Mouse (Mus musculus) yolk sac, embryonic 10.5 days (tissue): ENCODE results near the gene Cyp4a14.
A peak's percentile ranks its signal among the peaks of the same experiment; 100 is the strongest.
"Not testable (repeated sequence)": the region's sequence is repeated elsewhere in the genome, so short reads cannot be mapped to it uniquely, and the experiment has no call there.

Experiments used
- DNase-seq: peaks from one replicate; pipeline ENCODE4 v3.0.0-alpha.2; 2017; ENCODE audit warnings: low spot score

The Cyp4a14 gene

DNA sequence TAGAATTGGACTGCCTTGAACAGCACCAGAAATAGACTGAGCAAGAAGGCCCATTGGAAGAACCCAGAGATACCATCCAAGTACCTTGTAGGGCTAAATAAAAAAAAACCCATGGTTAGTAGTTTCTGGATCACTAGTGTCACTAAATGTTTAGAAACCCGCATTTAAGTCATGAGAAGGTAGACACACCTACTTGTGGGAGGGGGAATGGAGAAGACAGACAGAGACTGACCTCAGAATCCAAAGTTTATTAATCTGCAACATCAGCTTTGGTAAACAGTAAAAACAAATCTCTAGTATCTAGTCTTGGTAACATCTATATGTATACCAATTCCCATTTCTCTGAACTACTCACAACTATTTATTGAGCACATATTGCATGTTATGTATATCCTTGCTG is at the start of gene Cyp4a14:
Gene Cyp4a14 (minus strand): TSS at position 142 of the 400 bp plus-strand sequence.
- DNase-seq, result no peak

DNA sequence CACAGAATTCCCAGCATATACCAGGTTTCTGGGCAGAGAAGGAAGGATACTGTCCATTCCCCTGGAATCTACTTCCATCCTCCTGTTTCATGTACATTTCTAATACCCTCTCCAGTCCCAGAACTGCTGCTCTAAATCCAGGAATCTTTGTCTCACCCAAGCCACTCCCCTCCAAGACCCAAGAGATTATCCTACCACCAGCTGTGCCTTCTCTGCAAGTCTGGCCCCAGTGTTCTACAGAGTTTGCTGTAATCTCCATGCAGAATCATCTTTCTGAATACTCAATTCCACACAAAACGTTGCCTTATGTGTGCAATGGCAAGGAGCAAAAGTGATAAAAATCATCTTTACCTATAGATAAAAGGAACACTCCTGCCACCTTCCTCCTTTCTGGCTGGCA is 49.2 kb upstream of the Cyp4a14 start:
- DNase-seq, result no peak

DNA sequence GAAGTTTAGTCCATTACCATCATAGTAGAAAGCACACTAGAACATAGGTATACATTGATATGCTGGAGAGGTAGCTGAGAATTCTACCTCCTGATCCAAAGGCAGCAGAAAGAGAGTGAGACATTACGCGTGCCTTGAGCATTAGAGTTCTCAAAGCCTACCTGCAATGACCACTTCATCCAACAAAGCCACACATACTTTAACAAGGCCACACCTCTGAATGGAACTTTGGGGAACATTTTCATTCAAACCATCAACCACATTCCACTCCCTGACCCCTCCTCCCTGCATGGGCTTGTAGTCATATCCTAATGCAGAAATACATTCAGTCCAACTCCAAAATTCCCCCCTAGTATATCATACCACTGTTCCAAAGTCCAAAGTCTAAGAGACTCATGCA is 25.8 kb upstream of the Cyp4a14 start:
- DNase-seq, result no peak

DNA sequence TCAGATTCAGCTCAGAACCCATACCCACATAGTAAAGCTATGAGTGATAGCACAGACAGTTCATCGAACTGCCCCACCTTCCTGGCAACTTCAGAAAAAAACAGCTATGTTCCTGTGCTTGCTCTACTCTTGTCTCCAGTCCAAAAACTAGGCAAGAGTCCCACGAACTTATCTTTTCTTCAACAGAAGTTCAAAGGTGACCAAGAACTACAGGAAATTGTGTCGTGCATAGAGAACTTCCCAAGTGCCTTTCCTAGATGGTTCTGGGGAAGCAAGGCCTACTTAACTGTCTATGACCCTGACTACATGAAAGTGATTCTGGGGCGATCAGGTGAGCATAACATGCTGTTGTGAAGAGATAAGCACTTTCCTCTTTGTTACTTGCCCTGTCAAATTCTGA is 23.5 kb upstream of the Cyp4a14 start:
- DNase-seq, result no peak

DNA sequence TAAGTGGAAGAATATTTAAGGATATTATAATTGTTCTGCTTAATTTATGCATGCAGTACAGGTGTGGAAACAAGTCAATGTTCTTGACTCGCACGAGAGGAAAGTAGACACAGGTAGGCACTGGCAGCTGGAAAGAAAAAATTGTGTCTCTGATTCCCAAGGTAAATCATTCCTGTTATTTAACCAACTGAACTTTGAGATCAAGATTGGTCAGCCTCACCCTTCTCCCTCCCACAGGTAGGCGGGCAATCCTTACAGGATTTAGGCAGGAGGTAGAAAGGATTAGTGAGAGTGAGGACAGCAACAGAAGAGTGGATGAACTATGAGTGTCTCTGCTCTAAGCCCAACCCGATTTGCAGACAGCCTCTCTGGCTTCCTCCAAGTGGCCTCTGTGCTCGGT is 22.1 kb upstream of the Cyp4a14 start, which contains the start of gene Cyp4a10:
Gene Cyp4a10 (plus strand): TSS at position 265 of the 400 bp plus-strand sequence.
- not testable (repeated sequence) for DNase-seq

DNA sequence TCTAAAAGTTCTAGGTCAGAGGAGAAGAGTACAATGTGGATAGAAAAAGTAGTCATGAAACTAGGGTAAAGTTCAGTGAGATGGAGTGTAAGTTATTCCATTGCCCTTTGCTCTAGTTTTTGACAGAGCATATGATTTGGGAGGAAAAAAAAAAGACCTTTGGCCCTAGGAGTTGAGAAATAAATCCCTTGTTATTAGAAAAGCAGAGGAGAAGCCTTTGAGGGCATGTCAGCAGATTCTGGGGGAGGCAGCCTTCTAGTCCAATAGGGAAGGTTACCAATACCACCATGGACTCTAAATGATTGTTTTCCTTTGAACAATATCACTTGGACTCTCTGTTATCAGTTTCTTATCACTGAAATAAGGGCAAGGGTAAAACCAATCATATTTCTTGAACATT is 18.0 kb upstream of the Cyp4a14 start:
- not testable (repeated sequence) for DNase-seq

DNA sequence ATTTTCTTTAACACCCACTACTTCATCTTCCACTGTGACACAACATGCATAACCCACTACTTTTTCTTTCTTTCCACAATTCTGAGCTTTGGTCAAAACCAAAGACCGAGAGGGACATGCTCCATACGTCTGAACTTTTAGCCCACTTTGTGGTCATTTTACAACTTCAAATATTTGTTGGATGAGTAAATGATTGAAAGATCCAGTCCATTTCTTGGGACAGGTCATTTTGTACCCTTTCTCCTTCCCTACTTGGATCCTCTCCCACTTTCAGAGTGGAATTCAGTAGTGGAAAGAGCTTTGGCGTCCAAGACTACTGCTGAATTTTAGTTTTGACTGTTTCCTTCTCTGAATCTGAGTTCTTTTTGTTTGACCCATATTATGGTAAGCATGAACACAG is 1.5 kb upstream of the Cyp4a14 start:
- DNase-seq, result peak; percentile 15

DNA sequence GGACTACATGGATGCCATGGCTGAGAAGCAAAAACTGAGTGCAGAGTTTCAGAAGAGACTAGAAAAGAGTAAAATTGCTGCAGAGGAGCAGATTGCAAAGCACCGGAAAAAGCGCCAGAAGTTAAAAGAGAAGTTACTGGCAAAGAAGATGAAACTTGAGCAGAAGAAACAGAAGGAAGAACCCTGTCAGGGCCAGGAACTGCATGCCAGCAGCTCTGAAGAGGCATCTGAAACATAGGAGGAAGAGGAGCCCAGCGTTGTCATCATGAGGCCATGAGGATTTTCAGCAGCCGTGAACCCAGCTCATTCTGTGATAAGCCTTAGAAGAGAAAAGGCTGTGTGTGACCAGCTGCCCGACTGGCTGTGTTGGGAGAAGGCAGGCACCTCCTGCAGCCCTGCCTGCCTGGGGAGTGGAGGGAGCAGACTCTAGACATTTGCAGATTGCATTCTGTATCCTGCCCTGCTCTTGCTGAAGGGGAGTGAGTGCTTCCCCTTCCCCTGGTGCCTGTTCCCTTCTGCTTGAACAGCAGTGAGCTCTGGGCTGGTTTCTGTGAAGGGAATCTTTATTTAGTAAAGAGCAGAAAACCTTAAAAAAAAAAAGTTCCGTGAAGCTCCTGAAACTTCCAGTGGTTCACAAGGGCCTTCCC is 14.8 kb downstream of the Cyp4a14 start:
- DNase-seq, result no peak

DNA sequence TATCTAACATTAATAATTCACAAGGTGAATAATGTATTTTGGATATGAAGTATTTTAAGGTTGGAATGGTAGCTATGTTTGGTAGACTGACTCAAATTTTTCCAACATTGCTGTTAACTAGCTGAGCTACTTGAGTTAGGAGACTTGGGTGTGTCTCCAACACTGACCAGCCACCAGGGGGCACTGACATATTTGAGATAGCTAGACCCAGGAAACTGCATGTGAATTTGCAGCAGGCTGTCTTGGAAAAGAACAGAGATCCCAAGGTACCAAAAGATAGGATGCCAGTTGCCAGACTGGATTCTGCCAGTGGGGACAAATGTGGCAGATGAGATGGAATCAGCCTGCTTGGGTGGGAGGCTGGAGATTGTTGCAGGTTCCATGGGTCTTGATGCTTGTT is 19.9 kb downstream of the Cyp4a14 start:
- DNase-seq, result not testable (repeated sequence)

DNA sequence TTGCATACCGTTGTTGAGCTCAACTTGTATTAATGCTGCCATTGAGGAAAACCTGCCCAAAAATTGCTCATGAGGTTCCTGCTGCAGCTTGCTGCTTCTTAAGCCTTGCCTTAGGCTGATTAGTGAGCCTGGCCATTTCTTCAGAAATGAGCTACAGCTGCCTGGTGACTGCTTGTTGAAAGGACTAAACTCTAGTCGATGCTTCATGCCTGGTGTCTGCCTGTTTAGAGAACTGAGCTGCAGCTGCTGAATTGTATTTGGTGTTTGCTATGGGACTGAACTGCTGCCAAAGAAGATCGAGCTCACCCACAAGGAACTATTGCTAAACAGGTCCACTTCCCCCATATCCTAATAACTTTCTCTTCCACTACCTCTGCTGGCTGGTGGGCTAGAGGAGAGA is 22.4 kb downstream of the Cyp4a14 start:
- DNase-seq, result not testable (repeated sequence)

DNA sequence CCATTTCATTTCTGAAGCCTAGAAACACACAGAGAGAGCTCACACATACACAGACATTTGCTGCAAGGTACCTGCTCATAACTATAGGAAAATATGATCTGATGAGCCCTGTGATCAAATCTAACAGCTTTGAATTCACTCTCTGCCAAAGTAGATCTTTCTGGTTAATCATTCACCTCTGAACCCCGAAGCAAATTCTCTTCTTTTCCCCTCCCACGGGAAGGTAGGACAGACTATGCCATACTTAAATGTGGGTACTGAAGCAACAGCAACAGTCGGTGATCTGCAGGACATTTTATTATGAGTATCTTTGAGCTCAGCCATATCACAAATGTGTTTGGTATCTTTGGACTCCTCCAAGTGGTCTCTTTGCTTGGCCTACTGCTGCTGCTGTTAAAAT is 43.6 kb downstream of the Cyp4a14 start, which contains the start of gene Cyp4a30b:
Gene Cyp4a30b (plus strand): TSS at position 301 of the 400 bp plus-strand sequence.
- DNase-seq, result no peak

DNA sequence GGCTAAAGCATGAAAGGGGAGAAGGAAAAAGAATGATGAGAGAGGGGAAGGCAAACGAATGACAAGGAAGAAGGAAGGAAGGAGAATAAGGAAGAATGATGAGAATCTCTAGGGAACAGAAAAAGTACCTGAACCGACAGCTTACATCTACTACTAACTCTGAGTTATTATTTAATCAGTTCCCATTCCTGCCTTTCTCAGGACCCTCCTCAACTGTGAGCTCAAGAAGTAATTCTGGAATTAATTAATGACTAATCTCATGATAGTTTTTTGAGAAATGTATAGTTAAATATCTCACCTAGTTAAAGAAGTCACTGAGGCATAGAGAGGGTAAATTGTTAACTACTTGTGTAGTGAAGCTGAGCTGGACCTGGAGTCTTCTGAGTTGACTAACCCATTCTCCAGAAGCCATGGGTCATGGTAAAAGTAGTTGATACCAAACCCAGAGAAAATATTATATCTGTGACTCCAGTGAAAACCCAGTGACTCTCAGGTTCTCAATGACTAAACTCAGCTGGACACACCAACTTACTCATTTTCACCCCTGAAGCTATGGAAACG is 45.3 kb downstream of the Cyp4a14 start:
- no peak for DNase-seq
